Mouse (Mus musculus) frontal cortex, adult 2 months (tissue): ENCODE measurements at regions not wholly inside any gene's neighbourhood (a gene's known extent, or its start where the extent isn't known, plus 50 kb on each side); places are given as distances from the start of the nearest gene placed in this dataset.

Source experiments
- DNase-seq, 2 experiments: peaks; one replicate each; pipeline ENCODE4 v3.0.0; 2022; ENCODE audit warnings: low spot score in 1 of 2; ENCODE audit errors: extremely low spot score in 1 of 2

DNA sequence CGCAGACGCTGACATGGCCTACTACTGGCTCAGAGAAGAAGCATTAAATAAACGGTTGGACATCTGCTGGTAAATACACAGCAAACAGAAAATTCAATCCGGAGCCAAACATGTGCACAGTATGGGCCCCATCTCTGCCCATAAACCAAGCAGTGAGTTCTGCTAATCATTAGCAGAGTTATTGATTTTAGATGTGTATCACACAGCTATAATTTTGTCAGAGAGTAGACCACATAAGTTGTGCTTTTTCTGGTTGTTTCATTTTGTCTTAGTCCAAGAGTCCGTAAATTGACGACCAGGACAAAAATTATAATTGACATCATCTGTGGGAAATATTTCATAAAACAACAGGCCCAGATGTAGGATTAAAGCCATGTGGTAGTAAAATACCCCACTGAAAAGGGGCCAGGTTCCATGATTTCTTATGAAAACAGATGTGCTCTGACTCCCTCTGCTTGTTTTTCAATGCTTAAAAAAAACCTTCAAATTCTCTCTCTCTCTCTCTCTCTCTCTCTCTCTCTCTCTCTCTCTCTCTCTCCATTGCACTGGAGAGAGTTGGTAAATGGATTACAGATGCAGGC, 339.3 kb downstream of the Hao1 start:
- DNase-seq: no peak

DNA sequence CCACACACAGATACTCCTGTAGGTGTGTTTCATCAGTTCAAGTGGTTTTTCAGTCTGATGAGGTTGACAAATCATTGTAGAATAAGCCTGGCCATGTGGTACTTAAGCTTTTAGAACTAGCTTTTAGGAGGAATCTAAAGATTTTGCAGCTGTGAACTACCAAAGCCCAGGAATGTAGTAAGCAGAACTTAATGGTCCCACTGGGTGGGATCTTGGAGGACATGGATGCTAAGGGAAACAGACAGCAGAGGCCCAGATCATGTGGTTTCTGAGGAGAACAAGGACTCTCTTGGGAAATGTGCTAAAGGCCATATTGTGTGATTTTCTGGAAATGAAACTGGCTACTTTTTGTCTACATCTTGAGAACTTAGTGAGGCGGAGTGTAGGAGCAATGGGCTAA, 350.9 kb downstream of the Hao1 start:
- no peak for DNase-seq

DNA sequence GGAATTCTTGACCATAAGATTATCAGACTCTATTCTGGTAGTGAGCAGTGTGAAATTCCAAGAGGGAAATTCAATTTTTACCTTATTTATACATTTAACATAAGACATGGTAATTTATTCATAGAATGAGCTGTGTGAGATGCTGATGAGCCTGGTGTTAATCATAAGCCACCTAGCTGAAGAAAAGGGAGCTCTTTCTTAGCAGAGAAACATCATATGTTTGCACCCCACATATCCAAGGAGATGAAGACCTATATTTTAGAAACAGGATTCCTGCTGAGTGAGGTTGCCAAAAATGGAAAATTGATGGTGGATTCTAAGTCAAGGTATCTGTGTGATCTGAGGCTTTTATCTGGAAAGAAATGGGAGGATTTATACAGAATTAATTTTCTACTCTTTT, 358.2 kb downstream of the Hao1 start:
- peak in 1 of 2 experiments; percentile 17 for DNase-seq

DNA sequence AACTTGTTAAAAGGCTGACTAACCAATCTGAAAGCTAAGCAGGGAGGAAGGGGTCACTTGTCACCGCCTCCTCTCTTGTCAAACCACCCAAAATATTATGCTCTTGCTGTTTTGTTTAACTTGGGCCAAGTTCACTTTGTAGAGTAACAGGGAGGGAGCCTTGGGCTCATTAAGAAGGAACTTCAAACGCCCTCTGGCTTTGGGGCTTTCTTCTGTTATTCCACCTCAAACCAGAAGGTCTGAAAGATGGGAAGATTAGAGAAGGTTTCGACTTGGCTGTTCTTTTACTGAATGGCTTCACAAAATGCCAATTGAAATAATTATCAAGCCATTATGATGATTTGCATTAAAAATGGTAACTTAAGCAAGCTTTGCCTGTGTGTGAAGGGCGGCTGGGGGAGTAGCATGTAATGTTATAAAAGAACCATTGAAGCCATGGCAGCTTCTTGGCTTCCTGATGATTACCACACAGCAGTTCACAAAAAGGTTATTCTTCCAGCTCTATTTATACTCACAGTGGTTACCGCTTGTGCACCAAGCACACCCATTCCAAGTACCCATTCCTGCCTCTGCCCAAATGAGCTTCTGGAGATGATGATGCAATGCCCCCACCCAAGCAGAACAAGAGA, 364.6 kb downstream of the Hao1 start:
- DNase-seq: peak in 1 of 2 experiments; percentile 2
